11 mouse cellular contexts compared by ENCODE assay signal in the genomic region with DNA sequence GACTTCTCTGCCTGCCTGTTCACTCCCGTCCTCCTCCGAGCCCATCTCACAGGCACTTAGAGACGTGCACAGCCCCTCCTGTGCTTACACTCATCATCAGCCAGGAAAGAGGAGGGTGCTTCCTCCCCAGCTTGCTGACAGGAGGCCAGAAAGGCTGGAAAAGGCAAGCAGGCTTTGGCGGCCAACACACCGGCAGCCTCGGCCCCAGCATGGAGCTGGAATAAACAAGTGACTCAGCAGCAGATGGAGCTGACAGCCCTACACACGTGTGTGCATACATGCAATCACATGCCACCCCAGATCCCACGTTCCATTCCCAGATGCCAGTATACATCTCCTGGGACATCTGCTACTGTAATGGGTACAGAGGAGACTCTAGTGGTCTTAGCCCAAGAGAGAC. TPM values are rescaled to one million over a fixed set of nuclear protein-coding genes. Genes with fewer than 3 reads are reported as not detected.
DNase-seq lines count a peak whose midpoint lies in the region; ATAC-seq and TF ChIP-seq lines count a peak whose summit lies in the region.
"Had no signal": no experiment of that assay in that cellular context is flagged by ENCODE, and none has a peak within 500 bp of the region (broad histone marks: within the 10 kb centered on the region; RNA-seq: fewer than 3 reads in every experiment).

No protein-coding gene starts in this region.

- H3K9me3 ChIP-seq in heart, embryonic 12.5 days (replicated peaks): no peaks in the 10 kb centered on the region
- H3K9me3 ChIP-seq: liver, embryonic 13.5 days had no signal

- no peak overlapping the region for H3K9ac ChIP-seq in heart, embryonic 12.5 days
- H3K9ac ChIP-seq: liver, embryonic 13.5 days had no signal

- peaks cover 3% of the 10 kb centered on the region for H3K79me2 ChIP-seq in myocyte (ENCODE audit: control insufficient read depth, insufficient read depth)

- H3ac ChIP-seq in myocyte (ENCODE audit: control insufficient read depth, insufficient read length): no peak overlapping the region

- no peak overlapping the region for H3K4me3 ChIP-seq in heart, embryonic 12.5 days
- H3K4me3 ChIP-seq in cerebellum, adult 2 months (replicated peaks; ENCODE audit: insufficient read depth, low read depth, low read length): no peak overlapping the region
- H3K4me3 ChIP-seq in myocyte: no peak overlapping the region
- H3K4me3 ChIP-seq: liver, embryonic 13.5 days had no signal

- DNase-seq in heart, adult 11 months: peak; percentile 98
- DNase-seq in cerebellum, adult 2 months: peak; percentile 90 to 96
- DNase-seq in gastrocnemius, postnatal 36 days: peak; percentile 62 to 71
- DNase-seq in ovary, postnatal 10 days (ENCODE audit: low spot score): no peak
- DNase-seq: kidney, postnatal 10 days; liver, embryonic 13.5 days had no signal

- peak; percentile 16; the same call in 1 of the 2 replicates for TF ChIP-seq POLR2A in cerebellum, adult 2 months (IDR thresholded peaks at IDR 0.05; ENCODE audit: borderline replicate concordance, insufficient read depth, low read length)
- TF ChIP-seq POLR2A in myocyte (IDR thresholded peaks at IDR 0.05; ENCODE audit: insufficient read length, low read depth): peak; percentile 30

- peaks cover 94% of the 10 kb centered on the region for H3K36me3 ChIP-seq in heart, embryonic 12.5 days
- H3K36me3 ChIP-seq in myocyte (ENCODE audit: control insufficient read depth, insufficient read depth): peaks cover 64% of the 10 kb centered on the region

- TF ChIP-seq CTCF in cerebellum, adult 2 months (IDR thresholded peaks at IDR 0.05; ENCODE audit: borderline replicate concordance, insufficient read depth, low read depth, low read length): no peak

- no peak overlapping the region for H3K27ac ChIP-seq in heart, embryonic 12.5 days (ENCODE audit: poor library complexity, severe bottlenecking)
- H3K27ac ChIP-seq in cerebellum, adult 2 months (ENCODE audit: insufficient read depth, low read length): peak overlapping the region; percentile 78
- H3K27ac ChIP-seq: liver, embryonic 13.5 days had no signal

- ATAC-seq in heart, embryonic 12.5 days (ENCODE audit: insufficient number of reproducible peaks, low FRiP score): no peak
- ATAC-seq in erythroblast, adult 5-6 weeks (replicated peaks; ENCODE audit: low FRiP score, poor library complexity, severe bottlenecking): no peak
- no peak for ATAC-seq in megakaryocyte, adult 5-6 weeks (ENCODE audit: poor library complexity, severe bottlenecking)
- ATAC-seq: midbrain, embryonic 16.5 days had no signal

- 75% methylated on average over 8 of the region's 8 CpGs for WGBS in heart, embryonic 12.5 days
- WGBS in cerebellum, adult 2 months: 2% methylated on average over 8 of the region's 8 CpGs

- intact Hi-C loops in gastrocnemius, postnatal 36 days (cut with DNase I): no loop called here

- peaks cover 19% of the 10 kb centered on the region for H3K4me1 ChIP-seq in heart, embryonic 12.5 days (replicated peaks)
- H3K4me1 ChIP-seq in cerebellum, adult 2 months (ENCODE audit: control insufficient read depth, insufficient read depth, low read length): peaks cover 68% of the 10 kb centered on the region

- no peaks in the 10 kb centered on the region for H3K27me3 ChIP-seq in heart, embryonic 12.5 days (replicated peaks)
- H3K27me3 ChIP-seq in cerebellum, adult 2 months (ENCODE audit: control insufficient read depth, insufficient read depth, low read length): no peaks in the 10 kb centered on the region
- H3K27me3 ChIP-seq in myocyte (ENCODE audit: control insufficient read depth, insufficient read depth, insufficient read length): no peaks in the 10 kb centered on the region
- H3K27me3 ChIP-seq: liver, embryonic 13.5 days had no signal

- no peak overlapping the region for H3K4me2 ChIP-seq in heart, embryonic 12.5 days
- no peak overlapping the region for H3K4me2 ChIP-seq in myocyte (ENCODE audit: low read depth)
- H3K4me2 ChIP-seq: liver, embryonic 13.5 days had no signal

TF ChIP-seq in myocyte, 11 proteins besides CTCF, POLR2A, EP300 and RAD21:
- TF ChIP-seq POLR2AphosphoS2 (IDR thresholded peaks at IDR 0.05; ENCODE audit: insufficient read length, low read depth): peak; percentile 28
- no peak for TF ChIP-seq MYOD1 (IDR thresholded peaks at IDR 0.05; ENCODE audit: control insufficient read depth in 1 of 3, insufficient read length in 2 of 3, low read depth in 2 of 3)
- TF ChIP-seq MYOG (IDR thresholded peaks at IDR 0.05; ENCODE audit: control insufficient read depth in 1 of 3, insufficient read depth in 1 of 3, insufficient read length in 2 of 3, low read depth in 2 of 3): peak in 1 of 3 experiments; percentile 2
- no peak for TF ChIP-seq MAX (IDR thresholded peaks at IDR 0.05; ENCODE audit: low read depth)

RNA-seq across cellular contexts. Expression of a gene that starts 20.1 kb away (rescaled TPM):
- 53.5 and 56.6 TPM in 2 replicates for polyA plus RNA-seq in heart, embryonic 12.5 days (2016; fragmentation: Nextera tagmentation; extraction: Ambion mirVana)
- polyA plus RNA-seq in cerebellum, adult 2 months (2012; rRNA removed): 102 and 116 TPM in 2 replicates
- total RNA-seq in gastrocnemius, postnatal 36 days (2021): 100 to 1,000 TPM; 156 to 174 TPM
- polyA plus RNA-seq in myocyte (2012; fragmentation: generic; extraction: Trizol): 121 TPM
- total RNA-seq in erythroblast, adult 5-6 weeks (2015; ENCODE audit: low replicate concordance): 38.2 and 38.7 TPM in 2 replicates
- 11.3 and 19.8 TPM in 2 replicates for total RNA-seq in erythroblast, adult 5-6 weeks (2017; ENCODE audit: low replicate concordance)
- 73.3 and 77.4 TPM in 2 replicates for total RNA-seq in megakaryocyte, adult 5-6 weeks (2015)
- 29.2 and 42.0 TPM in 2 replicates for total RNA-seq in megakaryocyte, adult 5-6 weeks (2017)
